Mouse (Mus musculus) kidney, postnatal 0 days (tissue): ENCODE measurements around the gene Lsm14a. TPM values are rescaled to one million over a fixed set of nuclear protein-coding genes. Genes with fewer than 3 reads are reported as not detected.
A peak's percentile ranks its signal among the peaks of the same experiment; 100 is the strongest.

Source experiments
- ATAC-seq: fragments of 200-750 bp; cut with Nextera tagmentation; replicated peaks from 2 replicates; pipeline ENCODE4 v1.8.0; 2017; ENCODE audit warnings: low read depth, moderate number of reproducible peaks, moderate TSS enrichment, moderate library complexity; ENCODE audit not compliant: low FRiP score
- DNase-seq: peaks from one replicate; pipeline ENCODE4 v3.0.0-alpha.2; 2016; ENCODE audit warnings: low spot score
- H3K27ac ChIP-seq: fragments of 300-500 bp; sonication (generic); 2 replicates; pipeline ENCODE4 v1.5.1; 2014; ENCODE audit warnings: mild to moderate bottlenecking
- H3K27me3 ChIP-seq: fragments of 300-500 bp; sonication (generic); 2 replicates; pipeline ENCODE4 v1.6.1; 2014; ENCODE audit warnings: low read length, mixed read lengths; ENCODE audit not compliant: insufficient read depth
- H3K36me3 ChIP-seq: fragments of 300-500 bp; sonication (generic); 2 replicates; pipeline ENCODE4 v1.6.1; 2014; ENCODE audit warnings: low read length, mixed read lengths; ENCODE audit not compliant: insufficient read depth
- H3K4me1 ChIP-seq: fragments of 300-500 bp; sonication (generic); replicated peaks from 2 replicates; pipeline ENCODE4 v1.6.1; 2014; ENCODE audit warnings: antibody characterized with exemption, low read length, mixed read lengths; ENCODE audit not compliant: insufficient read depth
- H3K4me2 ChIP-seq: fragments of 300-500 bp; sonication (generic); 2 replicates; pipeline ENCODE4 v1.6.1; 2014; ENCODE audit warnings: mild to moderate bottlenecking, low read length, moderate library complexity, mixed read lengths
- H3K4me3 ChIP-seq: fragments of 300-500 bp; sonication (generic); replicated peaks from 2 replicates; pipeline ENCODE4 v1.5.1; 2014; ENCODE audit warnings: low read depth, low read length
- H3K9ac ChIP-seq: fragments of 300-500 bp; sonication (generic); 2 replicates; pipeline ENCODE4 v1.6.1; 2014; ENCODE audit warnings: low read depth, low read length
- H3K9me3 ChIP-seq: fragments of 300-500 bp; sonication (generic); replicated peaks from 2 replicates; pipeline ENCODE4 v1.6.1; 2016; ENCODE audit warnings: low read length, inconsistent platforms, mixed read lengths
- CTCF ChIP-seq: IDR thresholded peaks from 2 replicates; pipeline ENCODE4 v1.5.1; 2016; ENCODE audit warnings: antibody characterized with exemption, low read depth, mild to moderate bottlenecking, moderate library complexity
- WGBS: fragments of 180-500 bp; shearing (Covaris S2); extraction: QIAGEN DNeasy Blood & Tissue Kit; methylation state at CpG from one replicate; pipeline ENCODE4 v1.1.7; 2014; 5-methylcytosine and 5-hydroxymethylcytosine counted together
- polyA plus RNA-seq: library from polyadenylated mRNA; unstranded; fragments of >200 nt; fragmentation: Nextera tagmentation; extraction: Ambion mirVana; gene quantifications from 2 replicates; pipeline ENCODE4 v1.2.1, GENCODE M21; 2015

Lsm14a gene
- polyA plus RNA-seq, 1 experiment from 2014 or later, result 82.0 TPM

- WGBS, result under 1% methylated on average over 41 of the region's 41 CpGs
- Histone ChIP-seq H3K36me3 (no peaks in the 10 kb centered on the region), H3K4me2 (peak within 1 kb of the TSS; percentile 65), H3K9ac (peak within 1 kb of the TSS; percentile 95), H3K9me3 (no peaks in the 10 kb centered on the region), H3K4me3 (peak within 1 kb of the TSS; percentile 98), H3K27ac (peak within 1 kb of the TSS; percentile 97), H3K4me1 (0 out of 2 replicates have a peak, but pooled peaks cover 2% of the 10 kb centered on the region), H3K27me3 (no peaks in the 10 kb centered on the region)
- ATAC-seq, result peak; percentile 93
- peak; percentile 91 for DNase-seq
- TF ChIP-seq CTCF, result no peak
Observed at GRCm38 (mm10) chr7:34313443-34313875, 79.7 kb downstream of the Lsm14a start, which contains the start of gene 4931406P16Rik. 4931406P16Rik (minus strand) TSS chr7:34313551.

DNA sequence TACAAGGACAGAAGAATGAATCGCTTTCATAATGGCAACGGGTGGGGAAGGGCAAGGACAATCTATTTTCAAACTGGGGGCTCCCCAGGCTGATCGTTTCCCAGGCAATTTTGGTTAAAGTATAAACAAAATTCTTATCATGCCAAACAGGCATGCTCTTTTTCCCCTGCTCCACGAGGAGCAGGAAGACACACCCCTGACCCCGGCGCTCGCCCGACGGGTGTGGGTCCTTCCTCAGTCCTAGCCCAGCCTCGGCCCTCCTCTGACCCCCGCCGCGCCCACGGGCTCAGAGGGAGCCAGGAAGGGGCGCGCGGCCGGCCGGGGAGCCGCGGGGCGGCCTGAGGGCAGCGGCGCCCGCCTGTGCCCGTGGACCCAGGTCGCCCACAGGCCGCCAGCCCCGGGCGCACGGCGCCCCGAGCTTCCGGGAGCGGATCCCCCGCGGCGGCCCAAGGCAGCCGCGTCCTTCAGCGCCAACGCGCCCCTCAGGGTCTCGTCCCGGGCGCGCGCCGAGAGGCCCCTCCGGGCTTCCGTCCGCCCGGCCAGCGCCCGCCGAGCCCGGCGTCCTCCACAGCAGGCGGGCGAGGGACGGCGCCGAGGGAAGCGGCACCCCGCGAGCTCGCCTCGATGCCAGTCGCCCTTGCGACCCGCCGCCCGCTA is 80.2 kb downstream of the Lsm14a start:
- Histone ChIP-seq H3K4me3 (peak overlapping the region; percentile 98), H3K36me3 (no peaks in the 10 kb centered on the region), H3K9me3 (no peaks in the 10 kb centered on the region), H3K4me2 (peak overlapping the region; percentile 65), H3K27ac (peak overlapping the region; percentile 97), H3K9ac (peak overlapping the region; percentile 95), H3K4me1 (0 out of 2 replicates have a peak, but pooled peaks cover 2% of the 10 kb centered on the region), H3K27me3 (no peaks in the 10 kb centered on the region)
- no peak for TF ChIP-seq CTCF
- under 1% methylated on average over 66 of the region's 73 CpGs for WGBS
- DNase-seq (peak; percentile 74), ATAC-seq (peak; percentile 87)

DNA sequence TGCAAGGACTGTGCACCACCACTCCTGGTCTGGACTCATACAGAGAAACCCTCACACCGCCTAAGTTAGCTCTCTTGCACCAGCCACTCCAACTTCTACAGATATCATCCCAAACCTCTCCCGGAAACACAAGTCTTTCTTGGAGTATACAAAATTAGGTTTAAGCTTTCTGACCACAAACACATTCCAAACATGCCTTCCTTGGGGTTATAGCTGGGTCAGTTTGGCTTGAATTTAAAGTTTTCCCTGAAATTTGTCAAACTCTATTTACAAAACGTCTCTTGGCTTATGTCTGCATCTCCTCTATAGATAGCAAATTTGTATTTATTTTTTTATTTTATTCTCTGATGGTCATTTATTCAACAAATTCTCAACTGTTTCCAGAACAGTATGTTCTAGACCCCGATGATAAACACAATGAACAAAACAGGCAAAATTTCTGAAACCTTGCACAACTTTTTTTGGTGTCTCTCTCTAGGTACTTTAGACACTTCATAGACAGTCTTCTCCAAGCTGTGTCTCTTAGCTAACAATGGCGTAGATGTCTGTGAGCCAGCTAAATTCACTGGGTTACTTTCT is 83.8 kb downstream of the Lsm14a start:
- Histone ChIP-seq H3K4me1 (peaks cover 7% of the 10 kb centered on the region), H3K36me3 (no peaks in the 10 kb centered on the region), H3K27me3 (no peaks in the 10 kb centered on the region), H3K27ac (peak overlapping the region; percentile 51), H3K4me3 (no peak overlapping the region), H3K4me2 (peak overlapping the region; percentile 22; the same call in 1 of the 2 replicates), H3K9me3 (no peaks in the 10 kb centered on the region), H3K9ac (no peak overlapping the region)
- no peak for TF ChIP-seq CTCF
- ATAC-seq (no peak), DNase-seq (peak; percentile 81)
- 53% methylated on average over 5 of the region's 5 CpGs for WGBS

- WGBS, result 70% methylated on average over 5 of the region's 5 CpGs
- peak overlapping the region; percentile 22; the same call in 1 of the 2 replicates for H3K4me2 ChIP-seq
- H3K36me3 ChIP-seq, result no peaks in the 10 kb centered on the region
- DNase-seq (no peak), ATAC-seq (no peak)
- TF ChIP-seq CTCF, result no peak
- no peak overlapping the region for H3K4me3 ChIP-seq
- H3K27ac ChIP-seq, result peak overlapping the region; percentile 51; the same call in 1 of the 2 replicates
- no peak overlapping the region for H3K9ac ChIP-seq
- no peaks in the 10 kb centered on the region for H3K27me3 ChIP-seq
- H3K9me3 ChIP-seq, result no peaks in the 10 kb centered on the region
- H3K4me1 ChIP-seq, result peaks cover 11% of the 10 kb centered on the region
Observed at GRCm38 (mm10) chr7:34308586-34308985, 84.5 kb downstream of the Lsm14a start.

GRCm38 (mm10) chr7:34305454-34305853 is 87.7 kb downstream of the Lsm14a start:
- H3K4me1 ChIP-seq, result peaks cover 13% of the 10 kb centered on the region
- no peaks in the 10 kb centered on the region for H3K9me3 ChIP-seq
- no peak for ATAC-seq
- no peak overlapping the region for H3K9ac ChIP-seq
- no peak for TF ChIP-seq CTCF
- peak overlapping the region; percentile 75 for H3K27ac ChIP-seq
- no peaks in the 10 kb centered on the region for H3K27me3 ChIP-seq
- H3K36me3 ChIP-seq, result peaks cover 5% of the 10 kb centered on the region; the same call in 1 of the 2 replicates
- H3K4me3 ChIP-seq, result no peak overlapping the region
- peak; percentile 64 for DNase-seq
- no peak overlapping the region; the same call in 1 of the 2 replicates for H3K4me2 ChIP-seq
- 36% methylated on average over 4 of the region's 4 CpGs for WGBS

DNA sequence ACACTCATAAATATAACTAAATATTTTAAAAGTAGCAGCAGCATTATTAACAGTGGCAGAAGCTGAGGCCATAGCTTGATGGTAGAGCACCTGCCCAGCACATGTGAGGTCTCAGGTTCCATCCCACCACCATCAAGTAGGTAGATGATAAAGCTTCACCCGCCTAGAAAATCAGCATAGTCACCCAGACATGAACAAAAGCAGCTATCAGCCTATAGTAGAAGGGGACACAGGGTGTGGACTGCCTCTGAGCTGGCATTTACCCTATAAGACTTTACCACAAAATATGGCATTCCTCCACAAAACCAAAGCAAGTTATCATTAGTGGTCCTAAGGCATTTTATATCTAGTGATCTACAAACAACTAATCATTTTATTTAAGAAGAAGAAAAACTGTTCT is 90.5 kb downstream of the Lsm14a start:
- DNase-seq (no peak), ATAC-seq (no peak)
- Histone ChIP-seq H3K4me1 (peaks cover 13% of the 10 kb centered on the region), H3K27ac (peak overlapping the region; percentile 77), H3K36me3 (peaks cover 5% of the 10 kb centered on the region; the same call in 1 of the 2 replicates), H3K9me3 (no peaks in the 10 kb centered on the region), H3K27me3 (no peaks in the 10 kb centered on the region), H3K9ac (no peak overlapping the region), H3K4me3 (no peak overlapping the region), H3K4me2 (no peak overlapping the region)
- 80% methylated on average over 1 of the region's 1 CpGs for WGBS
- no peak for TF ChIP-seq CTCF
